Mouse (Mus musculus) right cerebral cortex, postnatal 36 days (tissue): Measurements from ENCODE around the gene Gm11146.
A peak's percentile ranks its signal among the peaks of the same experiment; 100 is the strongest.

Source experiments
- DNase-seq, 2 experiments: peaks; one replicate each; pipeline ENCODE4 v3.0.0; 2022; ENCODE audit warnings: low spot score in 2 of 2, mixed read lengths in 1 of 2

The Gm11146 gene

DNA sequence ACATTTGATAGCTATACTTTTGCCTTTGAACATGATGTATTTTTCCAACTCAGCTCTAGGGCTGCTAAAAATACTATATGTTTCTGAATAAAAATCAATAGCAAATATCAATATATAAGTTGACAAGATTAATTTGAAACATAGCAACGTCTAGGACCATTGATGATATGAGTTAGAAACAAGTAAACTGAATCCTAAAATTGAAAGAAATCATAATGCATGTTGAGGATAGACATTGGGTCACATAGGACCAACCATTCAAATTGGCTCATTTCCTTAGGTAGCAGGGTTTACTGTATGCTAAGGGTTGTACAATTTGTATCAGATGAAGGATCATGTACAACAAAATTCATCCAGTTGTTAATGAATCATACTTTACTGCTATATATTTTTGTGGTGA is at the start of gene Gm11146:
Gm11146 (minus strand) TSS at position 101 of the 400 bp plus-strand sequence.
- DNase-seq, result no peak

GRCm38 (mm10) chr16:77650596-77650995 is 48.7 kb upstream of the Gm11146 start:
- DNase-seq, result no peak

- no peak for DNase-seq
Observed at GRCm38 (mm10) chr16:77649006-77649405, 47.1 kb upstream of the Gm11146 start.

GRCm38 (mm10) chr16:77648181-77648580 is 46.3 kb upstream of the Gm11146 start:
- no peak for DNase-seq

DNA sequence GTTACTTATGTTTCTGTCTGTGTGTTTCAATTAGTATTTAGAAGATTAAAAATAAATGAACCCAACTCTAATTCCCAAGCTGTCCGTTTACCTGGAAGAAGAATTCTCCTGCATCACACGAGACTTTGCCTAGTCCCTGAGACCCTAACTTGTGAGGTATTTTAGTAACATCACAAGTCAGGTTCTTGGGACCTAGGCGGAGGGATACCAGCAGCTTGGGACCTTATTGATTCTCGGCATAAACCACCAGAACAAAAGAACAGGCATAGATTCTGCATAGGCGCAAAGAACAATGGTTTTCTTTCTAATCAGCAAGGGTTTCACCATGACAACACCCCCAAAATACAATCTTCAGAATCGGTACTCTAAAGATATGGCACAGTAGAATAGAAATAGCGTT is 44.3 kb upstream of the Gm11146 start:
- DNase-seq, result no peak

GRCm38 (mm10) chr16:77644976-77645375 is 43.1 kb upstream of the Gm11146 start:
- no peak for DNase-seq

- peak; percentile 84 to 87 for DNase-seq
Observed at GRCm38 (mm10) chr16:77643871-77644720, 42.2 kb upstream of the Gm11146 start.

- peak; percentile 76 to 77 for DNase-seq
Observed at GRCm38 (mm10) chr16:77643036-77643870, 41.4 kb upstream of the Gm11146 start.

- DNase-seq, result no peak
Observed at GRCm38 (mm10) chr16:77636497-77636896, 34.6 kb upstream of the Gm11146 start.

GRCm38 (mm10) chr16:77632315-77632881 is 30.5 kb upstream of the Gm11146 start:
- DNase-seq, result no peak

- DNase-seq, result no peak
Observed at GRCm38 (mm10) chr16:77622681-77623080, 20.8 kb upstream of the Gm11146 start.

GRCm38 (mm10) chr16:77602581-77602980 is 687 bp upstream of the Gm11146 start:
- DNase-seq, result no peak

GRCm38 (mm10) chr16:77598787-77599186 is 3.1 kb downstream of the Gm11146 start:
- no peak for DNase-seq

DNA sequence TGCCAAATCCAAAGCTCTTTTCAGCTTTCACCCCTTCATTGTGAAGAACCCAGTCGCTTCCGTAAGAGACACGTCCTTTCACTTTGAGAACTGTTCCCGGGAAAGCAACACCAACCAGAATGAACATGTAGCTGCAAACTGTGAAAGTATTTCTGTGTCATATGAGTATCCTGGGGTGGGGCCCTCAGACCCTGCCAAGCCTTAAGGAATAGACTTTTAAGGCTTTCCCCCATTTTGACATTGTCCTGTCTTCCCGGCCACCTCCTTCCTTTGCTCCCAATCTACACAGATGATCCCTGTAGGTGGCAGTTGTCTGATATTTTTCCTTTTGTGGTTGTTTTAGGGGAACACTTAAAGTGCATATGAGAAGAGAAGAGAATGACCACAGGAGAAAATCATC is 5.3 kb downstream of the Gm11146 start:
- no peak for DNase-seq

GRCm38 (mm10) chr16:77595661-77596060 is 6.2 kb downstream of the Gm11146 start:
- no peak for DNase-seq

DNA sequence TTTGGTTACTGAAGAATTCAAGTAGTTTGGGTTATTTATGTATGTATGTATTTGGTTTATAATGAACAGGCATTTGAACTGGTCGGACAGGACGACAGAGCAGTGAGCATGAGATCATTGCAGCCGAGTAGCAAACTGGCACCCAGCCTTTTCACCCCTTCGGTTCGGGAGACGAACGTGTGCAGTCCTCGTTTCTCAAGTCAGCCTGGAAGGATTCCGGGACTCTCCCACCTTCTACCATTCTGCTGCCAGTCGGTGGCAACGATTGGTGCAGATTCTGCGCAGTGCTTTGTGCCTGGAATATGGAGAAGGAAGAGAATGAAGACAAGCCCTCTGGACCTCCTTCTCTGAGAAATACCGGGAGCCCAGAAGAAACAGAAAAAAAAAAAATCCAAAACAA is 7.3 kb downstream of the Gm11146 start:
- DNase-seq, result peak; percentile 69 to 81

GRCm38 (mm10) chr16:77593828-77594421 is 8.0 kb downstream of the Gm11146 start:
- DNase-seq, result peak; percentile 47

- no peak for DNase-seq
Observed at GRCm38 (mm10) chr16:77592986-77593385, 8.9 kb downstream of the Gm11146 start.

GRCm38 (mm10) chr16:77573036-77573435 is 28.9 kb downstream of the Gm11146 start:
- no peak for DNase-seq

DNA sequence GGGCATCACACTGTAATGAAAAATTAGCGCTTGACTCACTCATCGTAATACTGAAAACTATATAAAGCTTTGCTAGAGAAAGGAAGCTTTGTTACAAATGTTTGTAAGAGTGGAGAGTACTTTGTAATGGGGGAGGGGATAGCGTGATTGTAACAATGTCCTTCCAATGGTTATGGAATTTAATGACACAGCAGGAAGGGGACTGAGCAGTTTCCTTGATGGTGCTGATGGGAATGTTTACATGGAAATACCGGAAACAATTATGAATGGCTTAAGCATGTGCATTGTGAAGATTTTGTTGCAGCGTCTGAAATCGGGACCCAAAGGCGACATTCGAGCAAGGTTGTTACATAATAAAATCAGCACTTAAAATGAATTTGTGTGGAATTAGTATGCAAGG is 32.4 kb downstream of the Gm11146 start:
- DNase-seq, result no peak

DNA sequence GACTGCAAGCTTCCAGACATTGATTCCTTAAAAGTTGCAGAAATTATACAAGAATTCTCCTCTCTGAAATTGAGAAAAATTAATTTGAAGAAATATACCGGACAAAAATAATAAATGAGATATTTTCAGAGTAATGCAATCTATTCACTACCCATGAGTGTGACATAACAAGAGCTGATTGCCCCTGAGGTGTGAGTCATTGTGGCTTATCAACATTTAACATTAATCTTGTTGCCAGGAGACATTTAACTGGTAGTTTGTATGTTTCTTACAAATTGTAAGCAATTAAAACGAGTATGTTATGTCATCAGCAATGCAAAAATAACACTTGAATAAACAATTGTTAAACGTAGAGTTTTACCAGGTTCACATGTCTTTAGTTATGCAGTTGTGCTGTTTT is 33.5 kb downstream of the Gm11146 start:
- no peak for DNase-seq

DNA sequence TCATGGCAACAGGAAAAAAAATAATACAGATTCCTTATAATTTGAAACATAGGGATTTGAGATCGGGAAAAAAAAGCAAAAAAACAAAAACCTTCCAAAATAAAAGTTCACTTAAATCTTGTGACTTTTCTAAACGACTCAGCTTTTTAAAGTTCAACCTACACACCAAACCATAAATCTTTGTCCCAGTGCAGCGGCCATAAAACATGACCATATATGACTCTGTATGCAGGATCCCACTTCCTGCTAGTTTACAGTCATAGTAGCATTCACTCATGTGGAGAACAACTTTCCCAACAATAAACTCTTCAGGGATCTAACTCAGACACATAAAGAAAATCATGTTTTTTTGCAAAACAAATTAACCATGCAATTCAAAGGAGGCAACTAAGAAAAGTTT is 39.0 kb downstream of the Gm11146 start:
- DNase-seq, result no peak
